Mouse (Mus musculus) limb, embryonic 13.5 days (tissue): ENCODE measurements at regions not wholly inside any gene's neighbourhood (a gene's known extent, or its start where the extent isn't known, plus 50 kb on each side); places are given as distances from the start of the nearest gene placed in this dataset.

Experiments used
- ATAC-seq: fragments of 200-750 bp; cut with Nextera tagmentation; 2 replicates; pipeline ENCODE4 v1.8.0; 2017; ENCODE audit warnings: low read depth, moderate number of reproducible peaks, moderate TSS enrichment; ENCODE audit not compliant: low FRiP score
- H3K27ac ChIP-seq: fragments of 300-500 bp; sonication (generic); 2 replicates; pipeline ENCODE4 v1.5.1; 2015; ENCODE audit warnings: inconsistent platforms, mild to moderate bottlenecking, moderate library complexity
- H3K27me3 ChIP-seq: fragments of 300-500 bp; sonication (generic); 2 replicates; pipeline ENCODE4 v1.6.1; 2015; ENCODE audit warnings: mild to moderate bottlenecking, inconsistent platforms
- H3K36me3 ChIP-seq: fragments of 300-500 bp; sonication (generic); 2 replicates; pipeline ENCODE4 v1.6.1; 2015; ENCODE audit warnings: inconsistent platforms, mild to moderate bottlenecking, moderate library complexity
- H3K4me1 ChIP-seq: fragments of 300-500 bp; sonication (generic); 2 replicates; pipeline ENCODE4 v1.6.1; 2015; ENCODE audit warnings: inconsistent platforms
- H3K4me2 ChIP-seq: fragments of 300-500 bp; sonication (generic); replicated peaks from 2 replicates; pipeline ENCODE4 v1.6.1; 2015; ENCODE audit warnings: inconsistent platforms, mild to moderate bottlenecking, moderate library complexity
- H3K4me3 ChIP-seq: fragments of 300-500 bp; sonication (generic); 2 replicates; pipeline ENCODE4 v1.5.1; 2015; ENCODE audit warnings: moderate library complexity, mild to moderate bottlenecking, inconsistent platforms
- H3K9ac ChIP-seq: fragments of 300-500 bp; sonication (generic); 2 replicates; pipeline ENCODE4 v1.6.1; 2015; ENCODE audit warnings: mild to moderate bottlenecking, inconsistent platforms
- H3K9me3 ChIP-seq: fragments of 300-500 bp; sonication (generic); 2 replicates; pipeline ENCODE4 v1.6.1; 2016; ENCODE audit warnings: inconsistent platforms
- WGBS: fragments of 180-500 bp; shearing (Covaris S2); methylation state at CpG from one replicate; pipeline ENCODE4 v1.1.7; 2015; 5-methylcytosine and 5-hydroxymethylcytosine counted together

GRCm38 (mm10) chr14:105588029-105588390 is 308.6 kb downstream of the Spry2 start:
- H3K36me3 ChIP-seq, result no peaks in the 10 kb centered on the region
- H3K4me1 ChIP-seq, result peaks cover 61% of the 10 kb centered on the region
- H3K27ac ChIP-seq, result peak overlapping the region; percentile 83
- peak overlapping the region; percentile 25; the same call in 1 of the 2 replicates for H3K4me2 ChIP-seq
- H3K9ac ChIP-seq, result no peak overlapping the region
- no peaks in the 10 kb centered on the region for H3K9me3 ChIP-seq
- ATAC-seq, result peak; percentile 7; the same call in 1 of the 2 replicates
- no peak overlapping the region for H3K4me3 ChIP-seq
- no peaks in the 10 kb centered on the region for H3K27me3 ChIP-seq
- WGBS, result 49% methylated on average over 8 of the region's 8 CpGs

DNA sequence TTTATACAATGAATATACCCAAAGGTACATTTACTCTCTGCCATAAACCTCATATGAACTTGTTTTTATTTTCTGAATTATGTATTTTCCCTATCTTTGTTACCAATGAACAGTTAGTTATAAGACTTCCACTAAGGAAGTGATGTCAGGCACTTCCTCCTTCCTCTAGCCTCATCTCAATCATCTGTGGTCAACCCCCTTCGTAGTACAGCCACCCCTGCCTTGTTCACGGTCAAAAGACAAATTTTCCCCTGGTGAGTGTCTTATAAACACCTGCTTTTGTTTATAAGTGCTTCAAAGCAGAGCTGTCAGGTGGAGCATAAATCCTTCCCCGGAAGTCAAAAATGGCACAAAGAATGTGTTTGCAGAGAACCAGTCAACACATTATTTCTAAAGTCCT is 312.0 kb downstream of the Spry2 start:
- ATAC-seq, result no peak
- Histone ChIP-seq H3K9ac (no peak overlapping the region), H3K4me3 (no peak overlapping the region), H3K27me3 (no peaks in the 10 kb centered on the region), H3K36me3 (no peaks in the 10 kb centered on the region), H3K27ac (no peak overlapping the region), H3K4me2 (no peak overlapping the region), H3K9me3 (no peaks in the 10 kb centered on the region), H3K4me1 (peaks cover 47% of the 10 kb centered on the region)
- WGBS, result 8% methylated on average over 3 of the region's 3 CpGs

DNA sequence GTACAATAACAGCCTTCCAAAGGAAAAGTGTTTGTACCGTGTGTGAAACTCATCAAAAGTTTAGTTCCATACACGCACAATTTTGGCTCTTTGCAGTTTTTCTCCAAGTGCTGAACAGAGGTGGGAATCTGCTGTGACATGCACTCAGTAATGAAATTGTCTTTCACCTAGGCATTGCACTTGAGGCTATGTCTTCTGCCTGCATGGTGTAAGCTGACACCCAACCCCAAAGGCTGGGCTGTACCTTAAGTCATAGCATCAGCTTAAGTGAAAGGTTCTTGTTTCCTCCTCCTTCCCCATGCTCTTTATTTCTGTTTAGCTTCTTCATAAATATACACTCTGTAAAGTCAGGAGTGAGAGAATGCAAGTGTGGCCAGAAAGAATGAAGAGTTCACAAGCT is 313.1 kb downstream of the Spry2 start:
- 40% methylated on average over 2 of the region's 2 CpGs for WGBS
- Histone ChIP-seq H3K36me3 (no peaks in the 10 kb centered on the region), H3K27ac (no peak overlapping the region), H3K27me3 (no peaks in the 10 kb centered on the region), H3K4me2 (no peak overlapping the region), H3K9ac (no peak overlapping the region), H3K4me3 (no peak overlapping the region), H3K4me1 (peaks cover 35% of the 10 kb centered on the region), H3K9me3 (no peaks in the 10 kb centered on the region)
- no peak for ATAC-seq

- H3K9ac ChIP-seq, result no peak overlapping the region
- no peaks in the 10 kb centered on the region for H3K36me3 ChIP-seq
- peaks cover 45% of the 10 kb centered on the region for H3K4me1 ChIP-seq
- no peak overlapping the region for H3K4me3 ChIP-seq
- peaks cover 6% of the 10 kb centered on the region; the same call in 1 of the 2 replicates for H3K27me3 ChIP-seq
- ATAC-seq, result no peak
- 13% methylated on average over 4 of the region's 4 CpGs for WGBS
- H3K4me2 ChIP-seq, result no peak overlapping the region
- H3K9me3 ChIP-seq, result no peaks in the 10 kb centered on the region
- no peak overlapping the region; the same call in 1 of the 2 replicates for H3K27ac ChIP-seq
Measured at GRCm38 (mm10) chr14:105576266-105576665, 317.9 kb downstream of the Ndfip2 start.

DNA sequence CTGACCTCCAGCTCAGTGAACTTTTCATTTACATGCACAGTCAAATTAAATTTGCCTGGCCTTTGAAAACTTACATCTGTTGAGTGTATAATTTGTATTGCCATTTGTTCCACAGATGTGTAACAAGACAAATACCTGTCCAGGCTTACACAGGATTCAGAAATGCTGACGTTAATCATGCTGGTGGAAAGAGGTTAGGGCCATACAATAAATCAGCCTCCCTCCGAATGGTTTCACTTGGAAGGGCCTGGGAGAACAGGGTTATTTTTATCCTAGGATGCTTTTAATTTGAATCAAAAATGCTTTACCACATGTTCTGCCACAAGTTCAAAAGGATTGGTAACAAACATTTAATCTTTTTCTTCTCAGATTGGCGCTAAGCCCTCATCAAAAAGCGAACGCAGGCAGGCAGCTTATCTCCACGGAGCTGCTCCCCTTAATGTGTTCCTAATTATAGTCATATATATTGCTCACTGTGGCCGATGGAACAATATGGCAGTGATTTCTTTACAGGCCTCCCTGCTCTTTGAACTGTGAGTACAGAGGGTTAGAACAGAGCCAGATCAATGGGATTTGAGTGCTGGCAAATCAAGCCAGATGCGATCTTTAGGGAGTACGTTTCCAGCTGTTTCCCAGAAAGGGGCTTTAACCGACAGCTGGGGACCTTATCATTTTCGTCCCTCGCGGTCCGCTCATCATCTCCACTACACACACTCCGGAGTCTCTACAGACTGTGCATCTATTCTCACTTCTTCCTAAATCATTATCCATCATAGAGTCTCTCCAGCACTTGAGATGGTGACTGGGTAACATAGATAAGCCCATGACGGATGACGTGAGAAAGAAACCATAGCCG is 313.9 kb downstream of the Ndfip2 start:
- peak overlapping the region; percentile 38 for H3K4me2 ChIP-seq
- H3K36me3 ChIP-seq, result no peaks in the 10 kb centered on the region
- no peak overlapping the region for H3K27ac ChIP-seq
- ATAC-seq, result peak; percentile 82
- H3K9me3 ChIP-seq, result no peaks in the 10 kb centered on the region
- peaks cover 46% of the 10 kb centered on the region for H3K4me1 ChIP-seq
- H3K27me3 ChIP-seq, result peaks cover 6% of the 10 kb centered on the region; the same call in 1 of the 2 replicates
- WGBS, result 13% methylated on average over 18 of the region's 18 CpGs
- no peak overlapping the region for H3K9ac ChIP-seq
- no peak overlapping the region for H3K4me3 ChIP-seq

DNA sequence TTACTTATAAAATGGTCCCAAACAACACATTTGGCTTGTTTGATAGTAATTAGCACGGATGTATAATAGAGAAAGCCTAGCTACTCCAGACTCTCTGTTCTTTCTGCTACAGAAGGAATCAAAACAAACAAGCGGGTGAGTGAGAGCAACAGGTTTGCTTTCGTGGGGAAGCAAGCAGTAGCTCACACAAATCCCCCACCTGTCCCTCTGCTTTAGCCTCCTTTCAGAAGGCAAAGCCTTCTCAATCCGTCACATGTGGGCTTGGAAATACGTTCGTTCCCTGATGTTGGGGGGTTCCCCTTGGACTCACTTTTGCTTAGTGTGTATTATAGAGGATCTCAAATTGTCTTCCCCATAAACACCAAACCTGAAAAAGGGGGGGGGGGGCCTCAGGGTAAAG is 311.8 kb downstream of the Ndfip2 start:
- no peak for ATAC-seq
- H3K9me3 ChIP-seq, result no peaks in the 10 kb centered on the region
- H3K4me1 ChIP-seq, result peaks cover 29% of the 10 kb centered on the region
- peaks cover 6% of the 10 kb centered on the region; the same call in 1 of the 2 replicates for H3K27me3 ChIP-seq
- no peak overlapping the region for H3K27ac ChIP-seq
- H3K4me2 ChIP-seq, result no peak overlapping the region
- WGBS, result 41% methylated on average over 6 of the region's 6 CpGs
- H3K4me3 ChIP-seq, result no peak overlapping the region
- no peak overlapping the region for H3K9ac ChIP-seq
- H3K36me3 ChIP-seq, result no peaks in the 10 kb centered on the region

GRCm38 (mm10) chr14:105565827-105566226 is 307.5 kb downstream of the Ndfip2 start:
- no peak overlapping the region for H3K9ac ChIP-seq
- no peak overlapping the region; the same call in 1 of the 2 replicates for H3K4me2 ChIP-seq
- ATAC-seq, result no peak
- no peak overlapping the region for H3K4me3 ChIP-seq
- H3K9me3 ChIP-seq, result no peaks in the 10 kb centered on the region
- H3K36me3 ChIP-seq, result no peaks in the 10 kb centered on the region
- H3K27me3 ChIP-seq, result no peaks in the 10 kb centered on the region
- H3K27ac ChIP-seq, result no peak overlapping the region
- no peaks in the 10 kb centered on the region for H3K4me1 ChIP-seq
- 80% methylated on average over 16 of the region's 16 CpGs for WGBS

DNA sequence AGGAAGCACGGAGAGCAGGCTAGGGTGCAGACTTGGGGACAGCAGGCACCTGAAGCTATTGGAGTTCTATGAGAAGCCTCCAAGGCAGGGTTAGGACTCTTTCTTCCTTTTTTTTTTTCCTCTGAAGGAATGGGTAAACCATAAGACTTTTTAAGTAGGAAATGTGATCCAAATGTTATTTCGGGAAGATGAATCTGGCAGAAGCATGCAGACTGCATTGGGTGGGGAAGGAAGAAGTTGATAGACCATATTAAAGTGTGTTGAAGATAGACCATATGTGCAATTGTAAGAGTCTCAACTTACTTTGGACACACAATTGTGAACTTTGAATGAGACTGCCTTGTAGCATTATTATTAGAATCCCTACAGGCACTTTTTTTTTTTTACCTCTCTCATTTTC is 304.5 kb downstream of the Ndfip2 start:
- Histone ChIP-seq H3K4me2 (no peak overlapping the region), H3K4me1 (no peaks in the 10 kb centered on the region), H3K27me3 (0 out of 2 replicates have a peak, but pooled peaks cover 2% of the 10 kb centered on the region), H3K36me3 (no peaks in the 10 kb centered on the region), H3K4me3 (no peak overlapping the region), H3K9me3 (no peaks in the 10 kb centered on the region), H3K9ac (no peak overlapping the region), H3K27ac (no peak overlapping the region)
- ATAC-seq, result no peak
- 88% methylated on average over 2 of the region's 2 CpGs for WGBS

DNA sequence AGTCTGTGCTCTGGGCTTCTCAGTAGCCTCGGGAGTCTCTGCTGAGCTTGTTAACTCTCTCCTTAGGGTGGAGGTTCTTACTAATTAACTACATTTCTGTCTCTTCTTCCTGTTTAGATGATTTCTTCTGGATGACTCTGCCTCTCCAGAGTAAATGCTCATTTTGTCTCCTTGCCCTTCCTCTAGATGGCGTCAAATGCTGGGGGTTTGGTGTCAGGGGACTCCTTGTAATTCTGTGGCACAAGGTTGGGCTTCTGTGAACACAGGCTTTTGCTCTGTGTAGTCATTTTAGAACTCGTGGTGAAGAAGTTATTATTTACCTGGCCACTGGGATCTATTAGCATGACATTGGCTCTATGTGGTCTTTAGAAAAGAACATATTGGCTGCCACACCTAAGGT is 298.4 kb downstream of the Ndfip2 start:
- H3K4me1 ChIP-seq, result no peaks in the 10 kb centered on the region
- no peak for ATAC-seq
- 75% methylated on average over 3 of the region's 3 CpGs for WGBS
- no peaks in the 10 kb centered on the region for H3K36me3 ChIP-seq
- H3K9ac ChIP-seq, result no peak overlapping the region
- 0 out of 2 replicates have a peak, but pooled peaks cover 2% of the 10 kb centered on the region for H3K27me3 ChIP-seq
- no peak overlapping the region for H3K4me3 ChIP-seq
- H3K9me3 ChIP-seq, result no peaks in the 10 kb centered on the region
- H3K4me2 ChIP-seq, result no peak overlapping the region
- H3K27ac ChIP-seq, result no peak overlapping the region

- Histone ChIP-seq H3K4me1 (peaks cover 13% of the 10 kb centered on the region), H3K27ac (no peak overlapping the region), H3K9me3 (no peaks in the 10 kb centered on the region), H3K4me3 (no peak overlapping the region), H3K27me3 (0 out of 2 replicates have a peak, but pooled peaks cover 3% of the 10 kb centered on the region), H3K36me3 (no peaks in the 10 kb centered on the region), H3K9ac (no peak overlapping the region), H3K4me2 (no peak overlapping the region)
- WGBS, result 89% methylated on average over 3 of the region's 3 CpGs
- no peak for ATAC-seq
Measured at GRCm38 (mm10) chr14:105544066-105544465, 285.7 kb downstream of the Ndfip2 start.

DNA sequence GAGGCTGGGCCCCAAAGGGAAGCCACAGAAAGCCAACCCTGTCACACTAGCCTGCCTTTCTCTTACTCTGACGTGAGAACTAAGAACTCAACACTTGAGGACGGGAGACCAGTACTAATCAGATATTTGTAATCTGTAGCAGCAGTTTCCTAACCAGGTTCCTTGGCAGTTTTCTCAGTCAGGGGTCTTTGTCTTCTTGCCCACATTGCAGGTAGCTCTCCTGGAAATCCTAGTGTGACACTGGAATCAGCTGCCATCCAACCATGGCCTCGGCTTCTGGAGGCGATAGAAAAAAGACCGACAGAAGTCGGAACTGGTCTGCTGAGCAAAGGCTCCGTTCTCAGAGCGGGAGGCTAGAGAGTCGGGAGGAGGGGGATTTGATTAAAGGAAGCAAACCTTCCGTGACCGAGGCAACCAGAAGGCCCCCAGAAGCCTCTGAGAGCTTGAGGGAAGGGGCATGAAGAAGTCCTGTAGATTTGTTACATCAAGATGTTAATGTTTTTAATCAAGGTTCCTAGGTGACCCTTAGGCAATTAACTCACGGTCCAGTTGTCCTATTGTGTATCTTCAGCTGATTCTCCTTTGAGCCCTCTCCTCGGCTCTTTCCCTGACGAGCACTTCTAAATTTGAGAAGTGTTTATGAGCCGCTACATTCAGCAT is 284.2 kb downstream of the Ndfip2 start:
- Histone ChIP-seq H3K4me3 (peak overlapping the region; percentile 10), H3K27ac (no peak overlapping the region), H3K27me3 (0 out of 2 replicates have a peak, but pooled peaks cover 3% of the 10 kb centered on the region), H3K36me3 (no peaks in the 10 kb centered on the region), H3K9ac (no peak overlapping the region), H3K4me2 (peak overlapping the region; percentile 54), H3K4me1 (peaks cover 13% of the 10 kb centered on the region), H3K9me3 (no peaks in the 10 kb centered on the region)
- WGBS, result 26% methylated on average over 15 of the region's 15 CpGs
- no peak for ATAC-seq

DNA sequence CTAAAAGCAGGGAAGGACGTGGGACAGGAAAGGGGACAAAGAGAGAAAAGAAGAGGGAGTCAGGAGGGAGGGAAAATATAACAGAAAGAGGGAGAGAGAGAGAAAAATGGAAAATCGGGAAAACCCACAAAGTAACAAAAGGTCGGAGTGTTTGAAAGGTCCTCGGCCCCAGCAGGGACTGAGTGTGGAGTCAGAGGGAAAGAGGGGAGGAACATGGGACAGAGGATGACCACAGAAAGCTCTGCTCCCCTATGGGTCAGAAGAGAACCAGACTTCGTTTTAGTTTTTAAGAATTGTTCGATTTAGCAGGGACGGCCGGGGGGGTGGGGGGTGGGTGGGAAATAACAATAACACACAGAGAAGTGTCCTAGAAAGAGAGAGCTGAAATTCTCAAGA is 283.7 kb downstream of the Ndfip2 start:
- H3K9ac ChIP-seq, result no peak overlapping the region
- no peak overlapping the region for H3K27ac ChIP-seq
- H3K4me2 ChIP-seq, result peak overlapping the region; percentile 54; the same call in 1 of the 2 replicates
- no peaks in the 10 kb centered on the region for H3K36me3 ChIP-seq
- no peak overlapping the region for H3K4me3 ChIP-seq
- ATAC-seq, result no peak
- no peaks in the 10 kb centered on the region for H3K9me3 ChIP-seq
- 0 out of 2 replicates have a peak, but pooled peaks cover 3% of the 10 kb centered on the region for H3K27me3 ChIP-seq
- H3K4me1 ChIP-seq, result peaks cover 13% of the 10 kb centered on the region
- WGBS, result 70% methylated on average over 8 of the region's 8 CpGs
